Mouse (Mus musculus): ENCODE measurements around the gene Gadd45b. TPM values are rescaled to one million over a fixed set of nuclear protein-coding genes. Genes with fewer than 3 reads are reported as not detected.

Gene Gadd45b
- total and polyA plus RNA-seq, 3 experiments: 10.0 to 13.9 (median 10.9) TPM

GRCm38 (mm10) chr10:80957791-80958190, 27.9 kb downstream of the Gadd45b start:
- Histone ChIP-seq H3K36me3 (ENCODE audit: control insufficient read depth, insufficient read depth, low read length) (no peaks in the 10 kb centered on the region), H3K4me1 (ENCODE audit: control insufficient read depth, insufficient read depth, low read length) (peaks cover 7% of the 10 kb centered on the region), H3K27ac (no peak overlapping the region), H3K79me2 (replicated peaks; ENCODE audit: control insufficient read depth, insufficient read depth, low read length) (no peaks in the 10 kb centered on the region), H3K27me3 (ENCODE audit: control insufficient read depth, insufficient read depth, low read length) (no peaks in the 10 kb centered on the region), H3K4me3 (no peak overlapping the region), H3K9ac (ENCODE audit: low read depth, low read length) (no peak overlapping the region)
- intact Hi-C loops (cut with DNase I): loop anchor here (2.0 kb wide), 1 partner anchor 33 kb away; no protein-coding TSS in a partner anchor
- WGBS: 80% methylated on average over 4 of the region's 4 CpGs
- TF ChIP-seq CTCF (IDR thresholded peaks at IDR 0.05) (no peak), EP300 (IDR thresholded peaks at IDR 0.05; ENCODE audit: insufficient read depth, low read depth, low read length) (no peak), POLR2A (IDR thresholded peaks at IDR 0.05; ENCODE audit: insufficient read depth, low read depth, low read length) (no peak)
- no peak for DNase-seq

- H3K36me3 ChIP-seq (ENCODE audit: control insufficient read depth, insufficient read depth, low read length): no peaks in the 10 kb centered on the region
- H3K79me2 ChIP-seq (replicated peaks; ENCODE audit: control insufficient read depth, insufficient read depth, low read length): no peaks in the 10 kb centered on the region
- TF ChIP-seq EP300 (IDR thresholded peaks at IDR 0.05; ENCODE audit: insufficient read depth, low read depth, low read length) (no peak), CTCF (IDR thresholded peaks at IDR 0.05) (no peak), POLR2A (IDR thresholded peaks at IDR 0.05; ENCODE audit: insufficient read depth, low read depth, low read length) (no peak)
- DNase-seq: no peak
- intact Hi-C loops (cut with DNase I): loop anchor here (2.0 kb wide), 1 partner anchor 32 kb away; no protein-coding TSS in a partner anchor
- H3K27me3 ChIP-seq (ENCODE audit: control insufficient read depth, insufficient read depth, low read length): no peaks in the 10 kb centered on the region
- no peak overlapping the region for H3K9ac ChIP-seq (ENCODE audit: low read depth, low read length)
- WGBS: 98% methylated on average over 5 of the region's 5 CpGs
- H3K27ac ChIP-seq: no peak overlapping the region
- H3K4me3 ChIP-seq: no peak overlapping the region
- peaks cover 15% of the 10 kb centered on the region for H3K4me1 ChIP-seq (ENCODE audit: control insufficient read depth, insufficient read depth, low read length)
Measured at GRCm38 (mm10) chr10:80958979-80959637, 29.2 kb downstream of the Gadd45b start.

GRCm38 (mm10) chr10:80960551-80961508, 31.0 kb downstream of the Gadd45b start:
- TF ChIP-seq EP300 (IDR thresholded peaks at IDR 0.05; ENCODE audit: insufficient read depth, low read depth, low read length) (no peak), CTCF (IDR thresholded peaks at IDR 0.05) (peak; percentile 81)
- no peak overlapping the region for H3K4me3 ChIP-seq
- peak overlapping the region; percentile 55 for H3K27ac ChIP-seq
- H3K79me2 ChIP-seq (replicated peaks; ENCODE audit: control insufficient read depth, insufficient read depth, low read length): no peaks in the 10 kb centered on the region
- no peak overlapping the region for H3K9ac ChIP-seq (ENCODE audit: low read depth, low read length)
- intact Hi-C loops (cut with DNase I): loop anchor here (1.0 kb wide), 1 partner anchor 33 kb away; no protein-coding TSS in a partner anchor
- WGBS: 15% methylated on average over 16 of the region's 16 CpGs
- no peaks in the 10 kb centered on the region for H3K27me3 ChIP-seq (ENCODE audit: control insufficient read depth, insufficient read depth, low read length)
- peaks cover 9% of the 10 kb centered on the region for H3K4me1 ChIP-seq (ENCODE audit: control insufficient read depth, insufficient read depth, low read length)
- peak; percentile 61 to 68 for DNase-seq
- H3K36me3 ChIP-seq (ENCODE audit: control insufficient read depth, insufficient read depth, low read length): no peaks in the 10 kb centered on the region

GRCm38 (mm10) chr10:80962051-80962472, 32.2 kb downstream of the Gadd45b start:
- peak in 1 of 2 experiments; percentile 50 for DNase-seq

GRCm38 (mm10) chr10:80962585-80962984, 32.7 kb downstream of the Gadd45b start:
- Histone ChIP-seq H3K79me2 (replicated peaks; ENCODE audit: control insufficient read depth, insufficient read depth, low read length) (no peaks in the 10 kb centered on the region), H3K4me1 (ENCODE audit: control insufficient read depth, insufficient read depth, low read length) (peaks cover 9% of the 10 kb centered on the region), H3K36me3 (ENCODE audit: control insufficient read depth, insufficient read depth, low read length) (no peaks in the 10 kb centered on the region), H3K9ac (ENCODE audit: low read depth, low read length) (no peak overlapping the region), H3K27me3 (ENCODE audit: control insufficient read depth, insufficient read depth, low read length) (no peaks in the 10 kb centered on the region), H3K4me3 (no peak overlapping the region), H3K27ac (peak overlapping the region; percentile 26; the same call in 1 of the 2 replicates)
- DNase-seq: no peak
- WGBS: 74% methylated on average over 5 of the region's 5 CpGs
- intact Hi-C loops (cut with DNase I): no loop called here
- TF ChIP-seq POLR2A (IDR thresholded peaks at IDR 0.05; ENCODE audit: insufficient read depth, low read depth, low read length) (no peak), CTCF (IDR thresholded peaks at IDR 0.05) (no peak), EP300 (IDR thresholded peaks at IDR 0.05; ENCODE audit: insufficient read depth, low read depth, low read length) (no peak)

More at GRCm38 (mm10) chr10:80962051-80962472, 32.2 kb downstream of the Gadd45b start:
- intact Hi-C loops (cut with DNase I): no loop called here
- H3K27ac ChIP-seq: peak overlapping the region; percentile 26; the same call in 1 of the 2 replicates
- no peaks in the 10 kb centered on the region for H3K36me3 ChIP-seq (ENCODE audit: control insufficient read depth, insufficient read depth, low read length)
- H3K4me3 ChIP-seq: no peak overlapping the region
- TF ChIP-seq POLR2A (IDR thresholded peaks at IDR 0.05; ENCODE audit: insufficient read depth, low read depth, low read length) (no peak), EP300 (IDR thresholded peaks at IDR 0.05; ENCODE audit: insufficient read depth, low read depth, low read length) (no peak), CTCF (IDR thresholded peaks at IDR 0.05) (no peak)
- WGBS: 67% methylated on average over 10 of the region's 10 CpGs
- H3K27me3 ChIP-seq (ENCODE audit: control insufficient read depth, insufficient read depth, low read length): no peaks in the 10 kb centered on the region
- H3K9ac ChIP-seq (ENCODE audit: low read depth, low read length): no peak overlapping the region
- H3K4me1 ChIP-seq (ENCODE audit: control insufficient read depth, insufficient read depth, low read length): peaks cover 9% of the 10 kb centered on the region
- no peaks in the 10 kb centered on the region for H3K79me2 ChIP-seq (replicated peaks; ENCODE audit: control insufficient read depth, insufficient read depth, low read length)
